Mouse (Mus musculus) heart, embryonic 11.5 days (tissue): Measurements from ENCODE around the gene Prss56. TPM values are rescaled to one million over a fixed set of nuclear protein-coding genes. Genes with fewer than 3 reads are reported as not detected.

Experiments
- ATAC-seq: fragments of 200-750 bp; cut with Nextera tagmentation; replicated peaks from 2 replicates; pipeline ENCODE4 v1.8.0; 2017; ENCODE audit warnings: moderate library complexity; ENCODE audit not compliant: insufficient number of reproducible peaks, low FRiP score, low TSS enrichment
- H3K27ac ChIP-seq: fragments of 300-500 bp; sonication (generic); 2 replicates; pipeline ENCODE4 v1.5.1; 2014; ENCODE audit warnings: mild to moderate bottlenecking, low read depth, low read length
- H3K27me3 ChIP-seq: fragments of 300-500 bp; sonication (generic); 2 replicates; pipeline ENCODE4 v1.6.1; 2014; ENCODE audit warnings: mild to moderate bottlenecking, low read length, mixed read lengths; ENCODE audit not compliant: control insufficient read depth, insufficient read depth
- H3K36me3 ChIP-seq: fragments of 300-500 bp; sonication (generic); 2 replicates; pipeline ENCODE4 v1.6.1; 2014; ENCODE audit warnings: mild to moderate bottlenecking, low read length, moderate library complexity, mixed read lengths; ENCODE audit not compliant: control insufficient read depth, insufficient read depth
- H3K4me1 ChIP-seq: fragments of 300-500 bp; sonication (generic); 2 replicates; pipeline ENCODE4 v1.6.1; 2014; ENCODE audit warnings: low read length; ENCODE audit not compliant: control insufficient read depth, insufficient read depth
- H3K4me2 ChIP-seq: fragments of 300-500 bp; sonication (generic); 2 replicates; pipeline ENCODE4 v1.6.1; 2014; ENCODE audit warnings: mild to moderate bottlenecking, moderate library complexity
- H3K4me3 ChIP-seq: fragments of 300-500 bp; sonication (generic); 2 replicates; pipeline ENCODE4 v1.5.1; 2014; ENCODE audit warnings: low read depth, low read length
- H3K9ac ChIP-seq: fragments of 300-500 bp; sonication (generic); 2 replicates; pipeline ENCODE4 v1.6.1; 2014; ENCODE audit warnings: mild to moderate bottlenecking, low read depth, low read length, moderate library complexity
- H3K9me3 ChIP-seq: fragments of 300-500 bp; sonication (generic); replicated peaks from 2 replicates; pipeline ENCODE4 v1.6.1; 2016; ENCODE audit warnings: low read length; ENCODE audit not compliant: control insufficient read depth
- WGBS: fragments of 180-500 bp; shearing (Covaris S2); extraction: QIAGEN DNeasy Blood & Tissue Kit; methylation state at CpG from one replicate; pipeline ENCODE4 v1.1.7; 2014; ENCODE audit not compliant: insufficient replicate concordance; 5-methylcytosine and 5-hydroxymethylcytosine counted together
- polyA plus RNA-seq: library from polyadenylated mRNA; unstranded; fragments of >200 nt; fragmentation: Nextera tagmentation; extraction: Ambion mirVana; gene quantifications from 2 replicates; pipeline ENCODE4 v1.2.1, GENCODE M21; 2014

The Prss56 gene
- polyA plus RNA-seq, 1 experiment from 2014 or later, result not detected

DNA sequence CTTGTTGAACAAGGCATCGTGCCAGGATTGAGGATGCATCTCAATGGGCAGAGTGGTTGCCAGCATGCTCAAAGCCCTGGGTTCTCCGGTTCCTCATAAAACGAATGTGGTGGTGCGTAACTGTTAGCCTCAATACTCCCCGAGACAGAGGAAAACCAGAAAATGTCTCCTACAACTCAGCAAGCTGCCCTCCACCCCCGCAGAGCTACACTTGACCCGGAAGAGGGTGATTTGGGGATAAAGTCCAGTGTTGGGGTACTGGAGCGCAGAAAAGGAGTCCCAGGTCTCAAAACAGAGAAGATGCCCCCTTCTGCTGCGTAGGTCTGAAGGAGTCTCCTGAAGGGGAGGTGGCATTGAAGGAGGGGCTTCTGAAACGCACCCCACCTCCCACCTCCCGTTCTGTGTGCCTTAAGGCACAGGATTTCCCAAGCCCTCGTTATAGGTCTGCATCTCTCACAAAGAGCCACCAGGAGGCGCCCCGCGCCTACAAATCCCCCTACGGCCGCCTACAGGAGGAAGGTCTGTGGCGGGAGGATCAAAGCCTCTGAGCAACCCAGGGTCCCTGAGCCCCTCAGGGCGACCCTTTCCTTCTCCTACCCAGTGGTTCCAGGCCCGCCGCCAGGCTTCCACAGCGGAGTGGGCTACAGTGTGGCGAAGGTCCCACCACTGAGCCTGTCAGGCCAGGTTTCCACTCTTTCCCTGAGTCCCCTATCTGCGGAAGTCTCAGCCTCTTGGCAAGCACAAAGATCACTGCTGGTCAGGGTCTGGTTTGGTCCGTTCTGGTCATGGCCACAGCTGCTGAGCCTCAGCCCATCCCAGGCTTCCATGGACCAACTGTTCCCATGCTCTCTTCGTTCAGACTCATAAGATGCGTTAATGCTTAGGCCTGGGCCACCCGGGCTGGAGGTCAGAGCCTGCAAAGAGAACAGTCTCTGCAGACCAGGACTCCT, 8.8 kb upstream of the Prss56 start:
- 25% methylated on average over 28 of the region's 28 CpGs for WGBS
- ATAC-seq, result no peak
- H3K27ac ChIP-seq, result no peak overlapping the region
- peaks cover 51% of the 10 kb centered on the region for H3K27me3 ChIP-seq
- peaks cover 15% of the 10 kb centered on the region; the same call in 1 of the 2 replicates for H3K4me1 ChIP-seq
- H3K36me3 ChIP-seq, result no peaks in the 10 kb centered on the region
- no peak overlapping the region for H3K4me3 ChIP-seq
- no peak overlapping the region for H3K9ac ChIP-seq
- H3K4me2 ChIP-seq, result 0 out of 2 replicates have a peak overlapping the region, but pooled peaks have one; percentile 4
- no peaks in the 10 kb centered on the region for H3K9me3 ChIP-seq

DNA sequence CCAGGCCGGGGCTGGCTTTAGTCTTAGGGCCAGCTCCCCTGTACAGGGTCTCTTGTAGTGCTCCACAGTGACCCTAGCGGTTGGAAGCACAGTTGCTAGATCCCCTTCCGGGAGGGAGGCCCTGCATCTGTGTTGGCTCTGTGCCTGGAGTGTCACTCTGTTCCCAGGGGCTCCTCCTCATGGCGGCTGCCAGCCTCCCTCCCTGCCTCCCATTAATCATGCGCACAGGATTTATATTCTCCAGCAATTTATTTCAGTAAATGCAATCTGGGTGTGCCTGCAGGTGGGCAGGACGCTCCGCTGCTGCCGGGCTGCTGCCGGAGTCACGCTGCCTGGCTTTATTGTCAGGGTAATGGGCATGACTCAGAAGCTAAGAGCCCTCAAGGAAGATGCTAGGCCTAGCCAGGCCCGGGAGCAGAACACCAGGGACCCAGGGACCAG, 7.2 kb upstream of the Prss56 start:
- Histone ChIP-seq H3K27me3 (peaks cover 37% of the 10 kb centered on the region), H3K36me3 (no peaks in the 10 kb centered on the region), H3K9ac (no peak overlapping the region), H3K27ac (no peak overlapping the region), H3K4me3 (no peak overlapping the region), H3K4me2 (no peak overlapping the region), H3K9me3 (no peaks in the 10 kb centered on the region), H3K4me1 (peaks cover 6% of the 10 kb centered on the region; the same call in 1 of the 2 replicates)
- ATAC-seq, result peak; percentile 56; the same call in 1 of the 2 replicates
- WGBS, result 33% methylated on average over 11 of the region's 11 CpGs

DNA sequence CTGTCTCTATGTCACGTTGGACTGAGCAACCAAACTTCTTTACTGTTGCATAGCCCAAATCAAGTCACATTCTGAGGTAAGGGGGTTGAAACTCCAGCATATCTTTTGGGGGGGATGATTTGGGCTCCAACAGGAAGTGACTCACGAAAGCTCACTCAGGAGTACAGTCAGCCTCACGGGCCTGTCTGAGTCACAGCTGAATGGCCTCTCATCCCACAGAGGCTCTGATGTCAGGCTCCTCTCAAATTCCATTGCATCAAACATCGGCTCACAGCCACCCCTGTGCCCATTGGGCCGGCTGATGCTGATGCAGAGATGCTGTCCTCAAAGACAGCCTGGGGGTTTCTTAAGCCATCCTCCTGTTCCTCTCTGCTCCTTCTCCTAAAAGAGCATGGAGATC, 2.2 kb upstream of the Prss56 start:
- Histone ChIP-seq H3K27me3 (peaks cover 51% of the 10 kb centered on the region), H3K4me2 (no peak overlapping the region), H3K9me3 (no peaks in the 10 kb centered on the region)

DNA sequence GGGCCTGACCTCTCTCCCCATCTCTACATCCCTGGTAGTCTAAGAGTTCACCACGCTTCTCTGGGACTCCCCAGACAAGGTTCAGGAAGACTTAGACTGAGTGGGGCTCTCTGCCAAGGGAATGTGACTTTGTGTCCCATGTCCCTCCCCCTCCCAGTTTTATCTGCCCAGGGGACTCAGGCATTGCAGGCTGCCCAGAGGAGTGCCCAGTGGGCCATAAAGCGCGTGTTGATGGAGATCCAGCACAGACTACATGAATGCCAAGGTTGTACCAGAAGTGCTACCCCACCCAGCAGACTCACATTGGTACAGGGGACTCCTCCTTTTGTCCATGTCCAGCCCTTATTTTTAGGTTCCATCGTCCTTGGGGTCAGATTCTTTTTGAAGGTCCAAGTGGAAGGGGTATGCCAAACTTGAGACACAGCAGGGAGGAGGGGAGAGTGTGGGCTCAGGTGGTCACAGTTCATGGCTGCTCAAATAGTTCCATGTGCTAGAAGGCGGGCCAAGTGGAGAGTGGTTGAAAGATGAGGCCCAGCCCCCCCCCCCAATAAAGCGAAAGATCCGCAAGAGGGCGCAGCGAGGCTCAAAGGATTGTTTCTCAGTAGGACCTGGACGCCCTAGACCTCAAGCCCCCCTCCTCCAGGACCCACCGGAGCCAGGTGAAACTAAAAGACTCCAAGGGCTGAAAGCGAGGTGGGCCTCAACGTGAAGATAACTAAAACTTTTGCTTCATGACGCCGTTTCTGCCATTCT, 1.1 kb downstream of the Prss56 start:
- Histone ChIP-seq H3K9ac (no peak overlapping the region), H3K9me3 (no peaks in the 10 kb centered on the region), H3K4me3 (no peak overlapping the region), H3K27me3 (peaks cover 78% of the 10 kb centered on the region), H3K4me1 (no peaks in the 10 kb centered on the region), H3K27ac (no peak overlapping the region), H3K36me3 (no peaks in the 10 kb centered on the region), H3K4me2 (no peak overlapping the region; the same call in 1 of the 2 replicates)
- WGBS, result 29% methylated on average over 15 of the region's 15 CpGs
- ATAC-seq, result no peak

More for the DNA sequence above, 2.2 kb upstream of the Prss56 start:
- Histone ChIP-seq H3K27ac (no peak overlapping the region), H3K36me3 (no peaks in the 10 kb centered on the region), H3K4me1 (peaks cover 2% of the 10 kb centered on the region; the same call in 1 of the 2 replicates), H3K4me3 (no peak overlapping the region), H3K9ac (no peak overlapping the region)
- ATAC-seq, result no peak
- 34% methylated on average over 5 of the region's 5 CpGs for WGBS

DNA sequence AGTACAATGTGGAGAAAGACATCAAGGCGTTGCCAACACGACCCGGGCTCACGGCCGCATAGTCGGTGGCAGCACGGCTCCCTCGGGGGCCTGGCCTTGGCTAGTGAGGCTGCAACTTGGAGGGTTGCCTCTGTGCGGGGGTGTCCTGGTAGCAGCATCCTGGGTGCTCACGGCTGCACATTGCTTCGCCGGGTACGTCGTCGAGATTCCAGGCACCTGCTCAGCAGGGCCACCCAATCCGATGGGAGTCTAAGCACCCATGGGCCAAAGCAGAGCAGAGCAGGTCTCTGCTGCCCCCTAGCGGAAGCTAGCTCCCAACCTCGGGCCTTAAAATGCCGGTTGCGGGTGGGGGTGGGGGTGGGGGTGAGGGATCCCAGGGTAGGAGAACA, 1.6 kb downstream of the Prss56 start:
- Histone ChIP-seq H3K27ac (no peak overlapping the region), H3K9me3 (no peaks in the 10 kb centered on the region), H3K4me1 (no peaks in the 10 kb centered on the region), H3K27me3 (peaks cover 83% of the 10 kb centered on the region), H3K4me2 (peak overlapping the region; percentile 17; the same call in 1 of the 2 replicates), H3K4me3 (no peak overlapping the region), H3K36me3 (no peaks in the 10 kb centered on the region), H3K9ac (no peak overlapping the region)
- 0 out of 2 replicates have a peak, but pooled peaks have one; percentile 23 for ATAC-seq
- 9% methylated on average over 20 of the region's 20 CpGs for WGBS

DNA sequence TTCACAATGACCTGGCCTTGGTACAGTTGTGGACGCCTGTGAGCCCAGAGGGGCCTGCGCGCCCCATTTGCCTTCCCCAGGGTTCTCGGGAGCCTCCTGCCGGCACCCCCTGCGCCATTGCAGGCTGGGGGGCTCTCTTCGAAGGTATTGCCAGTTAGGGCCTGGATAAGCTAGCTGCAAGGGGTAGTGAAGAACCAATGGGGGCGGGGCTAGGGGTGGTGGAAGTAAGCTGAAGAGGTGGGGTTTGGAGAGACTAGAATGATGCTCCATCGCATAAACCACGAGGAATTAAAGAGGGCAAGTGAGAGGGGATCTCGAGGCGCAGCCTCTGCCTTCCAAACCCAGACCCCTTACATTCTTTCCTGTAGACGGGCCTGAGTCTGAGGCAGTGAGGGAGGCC, 2.4 kb downstream of the Prss56 start:
- H3K4me2 ChIP-seq, result no peak overlapping the region
- H3K36me3 ChIP-seq, result no peaks in the 10 kb centered on the region
- H3K27ac ChIP-seq, result no peak overlapping the region
- ATAC-seq, result no peak
- H3K9ac ChIP-seq, result no peak overlapping the region
- no peaks in the 10 kb centered on the region for H3K4me1 ChIP-seq
- no peaks in the 10 kb centered on the region for H3K9me3 ChIP-seq
- no peak overlapping the region for H3K4me3 ChIP-seq
- peaks cover 83% of the 10 kb centered on the region for H3K27me3 ChIP-seq
- WGBS, result 18% methylated on average over 13 of the region's 13 CpGs

DNA sequence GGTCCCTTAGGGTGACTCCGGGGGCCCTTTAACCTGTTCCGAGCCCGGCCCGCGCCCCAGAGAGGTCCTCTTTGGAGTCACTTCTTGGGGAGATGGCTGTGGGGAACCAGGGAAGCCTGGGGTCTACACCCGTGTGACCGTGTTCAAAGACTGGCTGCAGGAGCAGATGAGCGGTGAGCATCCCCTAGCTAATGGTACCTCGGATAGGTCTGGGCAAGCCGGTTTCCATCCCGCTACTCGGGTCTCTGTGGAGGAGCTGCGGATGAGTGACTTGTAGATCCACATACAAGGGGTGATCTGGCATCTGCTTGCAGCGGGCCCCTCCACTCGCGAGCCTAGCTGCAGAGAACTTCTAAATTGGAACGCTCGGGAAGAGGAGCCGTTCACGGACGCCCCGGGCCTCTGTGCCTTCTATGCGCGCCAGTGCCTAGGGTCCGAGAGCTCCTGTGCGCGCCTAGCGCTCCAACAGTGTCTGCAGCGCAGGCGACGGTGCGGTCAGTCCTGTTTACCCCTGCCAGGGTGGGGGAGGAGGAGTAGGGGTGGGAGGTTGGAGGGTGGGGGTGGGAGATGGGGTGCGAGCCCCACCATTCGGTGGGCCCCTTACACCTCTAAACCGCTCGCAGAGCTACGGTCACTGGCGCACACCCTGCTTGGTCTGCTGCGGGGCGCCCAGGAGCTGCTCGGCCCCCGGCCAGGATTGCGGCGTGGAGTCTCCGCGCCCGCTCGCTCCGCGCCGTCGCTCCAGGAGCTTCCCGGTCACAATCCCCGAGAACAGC, 3.3 kb downstream of the Prss56 start:
- Histone ChIP-seq H3K4me2 (peak overlapping the region; percentile 73), H3K36me3 (no peaks in the 10 kb centered on the region), H3K9ac (peak overlapping the region; percentile 36; the same call in 1 of the 2 replicates), H3K4me1 (no peaks in the 10 kb centered on the region), H3K27ac (no peak overlapping the region), H3K27me3 (peaks cover 81% of the 10 kb centered on the region), H3K9me3 (no peaks in the 10 kb centered on the region), H3K4me3 (peak overlapping the region; percentile 55)
- 2% methylated on average over 54 of the region's 54 CpGs for WGBS
- ATAC-seq, result no peak

DNA sequence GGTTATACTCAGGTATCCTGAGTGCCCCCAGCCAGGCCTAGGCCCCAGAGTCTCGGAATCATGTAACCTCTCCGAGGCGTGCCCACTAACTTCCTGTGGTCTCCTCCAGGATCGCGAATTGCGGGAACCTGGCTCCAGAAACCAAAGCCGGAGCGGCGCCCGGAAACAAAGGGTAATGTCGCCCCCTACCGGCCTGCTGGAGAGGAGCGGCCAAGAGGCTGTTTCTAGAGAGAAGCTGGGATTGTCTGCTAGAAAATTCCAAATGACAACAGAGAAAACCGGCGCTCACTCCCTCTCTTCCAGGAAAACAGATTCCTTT, 3.9 kb downstream of the Prss56 start:
- H3K36me3 ChIP-seq, result no peaks in the 10 kb centered on the region
- peak overlapping the region; percentile 73 for H3K4me2 ChIP-seq
- H3K4me3 ChIP-seq, result peak overlapping the region; percentile 55
- peaks cover 80% of the 10 kb centered on the region for H3K27me3 ChIP-seq
- no peak for ATAC-seq
- H3K4me1 ChIP-seq, result no peaks in the 10 kb centered on the region
- under 1% methylated on average over 15 of the region's 15 CpGs for WGBS
- no peaks in the 10 kb centered on the region for H3K9me3 ChIP-seq
- H3K9ac ChIP-seq, result peak overlapping the region; percentile 36; the same call in 1 of the 2 replicates
- no peak overlapping the region for H3K27ac ChIP-seq
